Mouse (Mus musculus): ENCODE measurements around the gene Acbd6. TPM values are rescaled to one million over a fixed set of nuclear protein-coding genes. Genes with fewer than 3 reads are reported as not detected.

The Acbd6 gene
- total and polyA plus RNA-seq, 3 experiments: 102 to 270 (median 145) TPM

DNA sequence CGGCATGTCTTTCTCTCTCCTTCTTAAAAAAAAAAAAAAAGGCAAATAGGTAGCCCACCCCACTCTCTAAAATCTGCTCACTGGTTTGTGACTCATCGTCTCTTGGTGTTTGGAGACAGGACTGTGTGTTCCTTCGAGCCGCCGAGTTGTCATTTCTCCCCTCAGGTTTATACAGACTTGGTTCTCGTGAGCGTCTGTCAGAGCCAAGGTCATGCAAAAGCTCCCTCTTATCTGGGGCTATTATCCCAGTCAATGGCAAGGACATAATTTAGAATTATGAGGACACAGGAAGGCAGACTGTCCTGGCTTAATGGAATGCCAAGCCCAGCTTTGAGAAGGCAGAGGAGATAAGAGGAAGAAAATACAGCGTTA is 30.1 kb upstream of the Acbd6 start:
- Histone ChIP-seq H3K27me3 (ENCODE audit: control insufficient read depth in 1 of 2, insufficient read depth in 2 of 2, low read length in 2 of 2) (no peaks in the 10 kb centered on the region), H3K9me3 (replicated peaks; ENCODE audit: insufficient read depth, low read length) (no peaks in the 10 kb centered on the region), H3K4me1 (ENCODE audit: control insufficient read depth in 1 of 2, insufficient read depth in 2 of 2, low read length in 2 of 2) (peaks cover 5 to 17% of the 10 kb centered on the region in 2 experiments), H3K79me2 (ENCODE audit: control insufficient read depth, insufficient read depth, low read length, poor library complexity) (no peaks in the 10 kb centered on the region), H3K9ac (ENCODE audit: control insufficient read depth, low read depth, low read length, poor library complexity, severe bottlenecking) (no peak overlapping the region), H3K27ac (ENCODE audit: control insufficient read depth, low read depth, low read length) (no peak overlapping the region), H3K4me3 (ENCODE audit: control insufficient read depth in 1 of 2, insufficient read depth in 1 of 2, low read depth in 2 of 2, low read length in 2 of 2) (peak overlapping the region in 1 of 2 experiments; percentile 29; a peak in 2 of 4 replicates), H3K36me3 (ENCODE audit: control insufficient read depth in 1 of 2, insufficient read depth in 2 of 2, low read length in 2 of 2) (peaks cover 0 to 11% of the 10 kb centered on the region in 2 experiments; a peak in 2 of 4 replicates)
- no peak for TF ChIP-seq MAFK (IDR thresholded peaks at IDR 0.05; ENCODE audit: borderline replicate concordance, low read depth, low read length)
- TF ChIP-seq POLR2A (IDR thresholded peaks at IDR 0.05; ENCODE audit: control insufficient read depth in 1 of 2, insufficient read depth in 1 of 2, low read depth in 1 of 2, low read length in 2 of 2, poor library complexity in 1 of 2): no peak
- TF ChIP-seq BHLHE40 (IDR thresholded peaks at IDR 0.05; ENCODE audit: borderline replicate concordance, low read depth, low read length): no peak
- TF ChIP-seq TBP (IDR thresholded peaks at IDR 0.05; ENCODE audit: low read depth, low read length): no peak
- peak; percentile 72 for TF ChIP-seq ZNF384 (IDR thresholded peaks at IDR 0.05; ENCODE audit: low read depth, low read length)
- no peak for TF ChIP-seq POLR2AphosphoS5 (IDR thresholded peaks at IDR 0.05; ENCODE audit: borderline replicate concordance, low read depth, low read length)
- peak; percentile 30 for DNase-seq (ENCODE audit: low read depth, low spot score)

- Histone ChIP-seq H3K27ac (ENCODE audit: control insufficient read depth, low read depth, low read length) (no peak overlapping the region), H3K27me3 (ENCODE audit: control insufficient read depth in 1 of 2, insufficient read depth in 2 of 2, low read length in 2 of 2) (no peaks in the 10 kb centered on the region), H3K9me3 (replicated peaks; ENCODE audit: insufficient read depth, low read length) (no peaks in the 10 kb centered on the region), H3K4me1 (ENCODE audit: control insufficient read depth in 1 of 2, insufficient read depth in 2 of 2, low read length in 2 of 2) (peaks cover 5 to 17% of the 10 kb centered on the region in 2 experiments), H3K36me3 (ENCODE audit: control insufficient read depth in 1 of 2, insufficient read depth in 2 of 2, low read length in 2 of 2) (peaks cover 0 to 11% of the 10 kb centered on the region in 2 experiments; a peak in 2 of 4 replicates), H3K4me3 (ENCODE audit: control insufficient read depth in 1 of 2, insufficient read depth in 1 of 2, low read depth in 2 of 2, low read length in 2 of 2) (no peak overlapping the region), H3K9ac (ENCODE audit: control insufficient read depth, low read depth, low read length, poor library complexity, severe bottlenecking) (no peak overlapping the region), H3K79me2 (ENCODE audit: control insufficient read depth, insufficient read depth, low read length, poor library complexity) (no peaks in the 10 kb centered on the region)
- TF ChIP-seq NRF1 (IDR thresholded peaks at IDR 0.05; ENCODE audit: insufficient read depth, low read depth, low read length, poor library complexity, severe bottlenecking) (no peak), ZC3H11A (IDR thresholded peaks at IDR 0.05; ENCODE audit: low read depth, low read length) (no peak), EP300 (IDR thresholded peaks at IDR 0.05; ENCODE audit: low read depth in 1 of 2, low read length in 2 of 2) (no peak), GATA1 (IDR thresholded peaks at IDR 0.05; ENCODE audit: low read depth, low read length) (no peak), E2F4 (IDR thresholded peaks at IDR 0.05; ENCODE audit: borderline replicate concordance, low read depth, low read length) (no peak), SIN3A (IDR thresholded peaks at IDR 0.05; ENCODE audit: low read length) (no peak), USF1 (IDR thresholded peaks at IDR 0.05; ENCODE audit: low read depth, low read length) (no peak), HCFC1 (IDR thresholded peaks at IDR 0.05; ENCODE audit: low read depth, low read length) (no peak)
- DNase-seq (ENCODE audit: low read depth, low spot score): no peak
Measured at GRCm38 (mm10) chr1:155528405-155529119, 29.4 kb upstream of the Acbd6 start.
